Mouse (Mus musculus) testis, adult 2 months (tissue): ENCODE measurements at regions not wholly inside any gene's neighbourhood (a gene's known extent, or its start where the extent isn't known, plus 50 kb on each side); places are given as distances from the start of the nearest gene placed in this dataset.

Experiments
- CTCF ChIP-seq: fragments of 200-500 bp; IDR thresholded peaks from 2 replicates; pipeline ENCODE4 v1.5.1; 2012; ENCODE audit warnings: low read depth, mild to moderate bottlenecking, inconsistent platforms, low read length, moderate library complexity; ENCODE audit not compliant: control insufficient read depth, insufficient read depth, insufficient replicate concordance
- POLR2A ChIP-seq: fragments of 200-500 bp; IDR thresholded peaks from 2 replicates; pipeline ENCODE4 v1.6.1; 2012; ENCODE audit warnings: low read depth, mild to moderate bottlenecking, inconsistent platforms, low read length, moderate library complexity; ENCODE audit not compliant: control insufficient read depth

- TF ChIP-seq POLR2A (no peak), CTCF (no peak)
Measured at GRCm38 (mm10) chr2:95511286-95511685, 806.7 kb upstream of the Lrrc4c start.
